Mouse (Mus musculus) hindbrain, embryonic 12.5 days (tissue): ENCODE results near the gene Sppl3. TPM values are rescaled to one million over a fixed set of nuclear protein-coding genes. Genes with fewer than 3 reads are reported as not detected.

Source experiments
- ATAC-seq: fragments of 200-750 bp; cut with Nextera tagmentation; 2 replicates; pipeline ENCODE4 v1.8.0; 2017; ENCODE audit warnings: moderate TSS enrichment; ENCODE audit not compliant: low FRiP score
- H3K27ac ChIP-seq: fragments of 300-500 bp; sonication (generic); 2 replicates; pipeline ENCODE4 v1.5.1; 2016; ENCODE audit warnings: mild to moderate bottlenecking
- H3K27me3 ChIP-seq: fragments of 300-500 bp; sonication (generic); 2 replicates; pipeline ENCODE4 v1.6.1; 2016; ENCODE audit warnings: mild to moderate bottlenecking
- H3K36me3 ChIP-seq: fragments of 300-500 bp; sonication (generic); 2 replicates; pipeline ENCODE4 v1.6.1; 2016; ENCODE audit warnings: mild to moderate bottlenecking
- H3K4me1 ChIP-seq: fragments of 300-500 bp; sonication (generic); 2 replicates; pipeline ENCODE4 v1.6.1; 2016
- H3K4me2 ChIP-seq: fragments of 300-500 bp; sonication (generic); replicated peaks from 2 replicates; pipeline ENCODE4 v1.6.1; 2016; ENCODE audit warnings: mild to moderate bottlenecking
- H3K4me3 ChIP-seq: fragments of 300-500 bp; sonication (generic); 2 replicates; pipeline ENCODE4 v1.5.1; 2016; ENCODE audit warnings: mild to moderate bottlenecking
- H3K9ac ChIP-seq: fragments of 300-500 bp; sonication (generic); 2 replicates; pipeline ENCODE4 v1.6.1; 2016; ENCODE audit warnings: mild to moderate bottlenecking, moderate library complexity
- H3K9me3 ChIP-seq: fragments of 300-500 bp; sonication (generic); replicated peaks from 2 replicates; pipeline ENCODE4 v1.6.1; 2016; ENCODE audit warnings: mild to moderate bottlenecking
- WGBS: fragments of 180-500 bp; shearing (Covaris S2); methylation state at CpG from one replicate; pipeline ENCODE4 v1.1.7; 2016; 5-methylcytosine and 5-hydroxymethylcytosine counted together
- polyA plus RNA-seq: library from polyadenylated mRNA; unstranded; fragments of >200 nt; fragmentation: Nextera tagmentation; extraction: Ambion mirVana; gene quantifications from 2 replicates; pipeline ENCODE4 v1.2.1, GENCODE M21; 2016

The Sppl3 gene
- polyA plus RNA-seq, 1 experiment from 2014 or later, result 31.1 TPM

DNA sequence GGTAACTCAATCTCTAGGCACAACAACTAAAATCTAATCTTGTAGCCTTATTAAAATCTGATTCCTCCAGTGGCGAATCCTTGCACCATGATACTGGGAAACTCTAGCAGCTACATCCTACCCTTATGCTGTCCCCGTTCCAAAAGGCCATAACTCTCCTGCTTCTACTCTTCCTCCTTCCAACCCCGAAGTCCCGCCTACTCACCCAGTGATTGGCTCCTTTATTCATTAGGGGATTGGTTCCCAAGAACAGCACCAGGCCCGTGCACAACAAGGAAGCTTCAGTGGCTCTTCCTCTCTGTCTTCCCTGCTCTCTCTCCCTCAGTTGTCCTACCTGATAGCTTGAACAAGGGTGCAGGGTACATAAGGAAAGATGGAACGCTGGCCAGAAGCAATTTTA, 39.8 kb downstream of the Sppl3 start:
- H3K9me3 ChIP-seq, result no peaks in the 10 kb centered on the region
- WGBS, result 88% methylated on average over 6 of the region's 6 CpGs
- H3K36me3 ChIP-seq, result no peaks in the 10 kb centered on the region
- H3K27ac ChIP-seq, result no peak overlapping the region
- H3K27me3 ChIP-seq, result no peaks in the 10 kb centered on the region
- peaks cover 14% of the 10 kb centered on the region; the same call in 1 of the 2 replicates for H3K4me1 ChIP-seq
- H3K4me2 ChIP-seq, result no peak overlapping the region
- H3K4me3 ChIP-seq, result no peak overlapping the region
- ATAC-seq, result no peak
- no peak overlapping the region for H3K9ac ChIP-seq

DNA sequence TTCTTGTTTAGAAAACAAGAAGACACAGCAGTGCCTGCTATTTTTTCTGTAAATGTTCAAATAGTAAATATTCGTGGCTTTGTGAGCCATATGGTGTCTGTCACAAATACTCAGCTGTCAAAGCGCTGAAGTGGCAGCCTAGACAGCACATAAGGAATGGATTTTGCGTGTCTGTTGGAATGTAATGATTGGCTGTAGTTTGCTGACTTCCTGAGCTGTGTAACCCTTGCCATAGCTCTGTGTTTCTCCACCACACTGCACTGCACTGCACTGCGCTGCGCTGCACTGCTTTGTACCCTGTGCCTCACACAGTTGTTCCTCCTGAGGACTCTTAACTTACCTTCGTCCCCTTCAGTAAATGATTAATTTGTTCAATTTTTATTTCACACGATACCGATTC, 41.6 kb downstream of the Sppl3 start:
- H3K9me3 ChIP-seq, result no peaks in the 10 kb centered on the region
- H3K4me2 ChIP-seq, result no peak overlapping the region
- H3K9ac ChIP-seq, result no peak overlapping the region
- H3K4me1 ChIP-seq, result peaks cover 14% of the 10 kb centered on the region; the same call in 1 of the 2 replicates
- H3K4me3 ChIP-seq, result no peak overlapping the region
- no peak for ATAC-seq
- no peaks in the 10 kb centered on the region for H3K36me3 ChIP-seq
- WGBS, result 79% methylated on average over 8 of the region's 8 CpGs
- H3K27ac ChIP-seq, result no peak overlapping the region; the same call in 1 of the 2 replicates
- H3K27me3 ChIP-seq, result no peaks in the 10 kb centered on the region

DNA sequence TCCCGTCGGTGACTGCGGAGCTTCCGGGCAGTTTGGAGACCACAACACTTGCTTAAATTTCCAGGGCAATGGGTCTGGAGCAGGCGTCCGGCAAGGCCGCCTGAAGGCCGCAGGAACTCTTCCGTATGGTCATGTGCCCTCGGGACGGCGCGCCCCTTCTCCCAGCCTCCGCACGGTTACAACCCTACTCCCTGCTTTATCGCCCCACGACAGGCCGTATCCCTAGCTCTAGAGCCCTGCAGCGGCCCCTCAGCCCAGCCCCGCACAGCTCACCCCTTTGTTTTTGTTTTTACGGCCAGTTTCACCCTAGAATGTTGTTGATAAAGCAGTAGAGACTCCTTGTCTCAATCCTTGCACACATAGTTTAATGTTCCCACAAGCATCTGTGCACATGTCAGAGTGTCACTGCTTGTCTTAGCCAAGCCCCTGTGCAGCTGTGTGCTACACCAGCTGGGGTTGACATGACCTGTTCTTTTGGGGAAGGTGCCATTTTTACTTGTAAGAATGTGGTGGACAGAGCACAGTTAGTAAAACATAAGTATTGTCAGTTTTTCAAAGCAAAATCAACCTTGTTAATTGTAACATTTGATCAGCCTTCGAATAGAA, 43.0 kb downstream of the Sppl3 start:
- no peak overlapping the region for H3K9ac ChIP-seq
- no peak overlapping the region for H3K27ac ChIP-seq

DNA sequence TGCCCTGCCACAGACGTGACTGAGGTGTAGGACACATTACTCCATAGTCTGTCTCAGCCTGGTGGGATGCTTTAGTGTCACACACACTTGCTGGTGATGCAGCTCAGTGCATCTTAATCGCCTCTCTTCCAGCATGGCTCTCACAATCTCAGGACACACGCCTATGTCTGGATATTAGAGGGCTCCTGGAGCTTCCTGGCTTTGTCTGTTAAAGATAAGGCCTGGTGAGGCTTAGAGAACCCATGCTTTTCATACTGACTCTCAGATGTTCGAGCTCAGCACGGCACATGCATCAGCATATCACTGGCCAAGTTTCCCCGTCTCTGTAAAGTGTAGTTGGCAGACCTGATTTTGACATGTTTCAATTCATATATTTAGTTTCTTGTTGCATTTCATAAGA, 44.5 kb downstream of the Sppl3 start:
- H3K4me3 ChIP-seq, result no peak overlapping the region
- peaks cover 14% of the 10 kb centered on the region; the same call in 1 of the 2 replicates for H3K4me1 ChIP-seq
- 87% methylated on average over 6 of the region's 6 CpGs for WGBS

More for the DNA sequence above, 43.0 kb downstream of the Sppl3 start:
- no peaks in the 10 kb centered on the region for H3K9me3 ChIP-seq
- 92% methylated on average over 22 of the region's 22 CpGs for whole genome bisulfite sequencing
- ATAC-seq, result no peak
- H3K36me3 ChIP-seq, result no peaks in the 10 kb centered on the region
- H3K4me1 ChIP-seq, result peaks cover 14% of the 10 kb centered on the region; the same call in 1 of the 2 replicates
- H3K4me2 ChIP-seq, result no peak overlapping the region
- H3K4me3 ChIP-seq, result no peak overlapping the region
- H3K27me3 ChIP-seq, result no peaks in the 10 kb centered on the region

DNA sequence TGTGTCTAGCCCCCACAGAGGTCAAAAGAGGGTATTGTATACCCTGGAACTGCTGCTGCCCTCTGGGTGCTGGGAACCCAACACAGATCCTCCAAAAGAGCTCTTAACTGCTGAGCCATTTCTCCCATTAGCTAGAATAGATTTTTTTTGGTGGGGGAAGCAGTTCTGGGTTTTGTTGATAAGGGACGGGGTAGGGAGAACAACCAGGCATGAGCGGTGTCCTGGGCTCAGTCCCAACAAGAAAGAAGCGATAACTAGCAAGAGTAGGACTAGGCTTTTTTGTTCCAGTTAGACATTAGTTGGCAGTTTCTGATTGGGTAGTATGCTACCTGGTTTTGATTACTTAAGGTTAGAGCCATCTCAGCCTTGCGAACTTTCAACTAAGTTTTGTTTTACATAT, 46.2 kb downstream of the Sppl3 start:
- Histone ChIP-seq H3K27ac (no peak overlapping the region), H3K4me2 (no peak overlapping the region), H3K36me3 (peaks cover 4% of the 10 kb centered on the region; the same call in 1 of the 2 replicates), H3K4me3 (no peak overlapping the region), H3K9ac (no peak overlapping the region), H3K27me3 (no peaks in the 10 kb centered on the region), H3K4me1 (peaks cover 9% of the 10 kb centered on the region; the same call in 1 of the 2 replicates), H3K9me3 (no peaks in the 10 kb centered on the region)
- WGBS, result 97% methylated on average over 4 of the region's 4 CpGs
- no peak for ATAC-seq

More for the DNA sequence above, 44.5 kb downstream of the Sppl3 start:
- H3K27ac ChIP-seq, result no peak overlapping the region
- no peaks in the 10 kb centered on the region for H3K27me3 ChIP-seq
- no peak for ATAC-seq
- no peaks in the 10 kb centered on the region for H3K36me3 ChIP-seq
- no peak overlapping the region for H3K9ac ChIP-seq
- no peaks in the 10 kb centered on the region for H3K9me3 ChIP-seq
- no peak overlapping the region for H3K4me2 ChIP-seq

DNA sequence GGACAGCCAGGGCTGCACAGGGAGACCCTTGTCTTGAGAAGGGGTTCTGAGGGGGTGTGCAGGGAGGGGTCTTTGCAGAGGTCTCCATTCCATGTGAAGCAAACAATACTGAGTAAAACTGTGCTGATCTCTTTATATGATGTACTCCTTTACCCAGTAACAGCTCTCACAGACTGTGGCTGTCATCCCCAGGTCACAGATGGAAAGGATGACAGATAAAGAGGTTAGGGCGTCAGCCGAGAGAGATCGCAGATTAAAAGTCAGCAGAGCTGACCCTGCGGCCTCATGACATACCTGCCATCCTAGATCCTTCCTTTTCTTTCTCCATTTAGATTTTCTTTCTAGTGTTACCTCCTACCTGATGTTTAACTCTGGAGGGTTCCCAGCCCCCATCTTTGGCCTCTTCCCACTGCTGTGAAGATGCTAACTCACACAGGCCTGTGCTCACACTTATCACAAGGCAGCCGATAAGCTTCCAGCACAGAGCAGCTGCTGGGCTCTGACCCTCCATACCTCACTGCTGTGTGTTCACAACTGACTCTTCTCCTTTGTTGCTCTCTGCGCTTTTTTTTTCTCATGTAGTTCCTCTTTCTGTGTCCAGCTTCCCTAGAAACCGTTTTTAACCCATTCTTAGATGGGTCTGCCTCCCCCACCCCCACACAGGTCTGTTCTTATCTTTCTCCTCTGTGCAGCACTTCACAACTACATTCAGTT, 47.8 kb downstream of the Sppl3 start:
- Histone ChIP-seq H3K4me1 (0 out of 2 replicates have a peak, but pooled peaks cover 3% of the 10 kb centered on the region), H3K4me3 (no peak overlapping the region), H3K9me3 (no peaks in the 10 kb centered on the region), H3K9ac (no peak overlapping the region), H3K27me3 (no peaks in the 10 kb centered on the region), H3K27ac (no peak overlapping the region), H3K36me3 (peaks cover 7% of the 10 kb centered on the region; the same call in 1 of the 2 replicates), H3K4me2 (no peak overlapping the region)
- 87% methylated on average over 7 of the region's 7 CpGs for WGBS
- ATAC-seq, result no peak

DNA sequence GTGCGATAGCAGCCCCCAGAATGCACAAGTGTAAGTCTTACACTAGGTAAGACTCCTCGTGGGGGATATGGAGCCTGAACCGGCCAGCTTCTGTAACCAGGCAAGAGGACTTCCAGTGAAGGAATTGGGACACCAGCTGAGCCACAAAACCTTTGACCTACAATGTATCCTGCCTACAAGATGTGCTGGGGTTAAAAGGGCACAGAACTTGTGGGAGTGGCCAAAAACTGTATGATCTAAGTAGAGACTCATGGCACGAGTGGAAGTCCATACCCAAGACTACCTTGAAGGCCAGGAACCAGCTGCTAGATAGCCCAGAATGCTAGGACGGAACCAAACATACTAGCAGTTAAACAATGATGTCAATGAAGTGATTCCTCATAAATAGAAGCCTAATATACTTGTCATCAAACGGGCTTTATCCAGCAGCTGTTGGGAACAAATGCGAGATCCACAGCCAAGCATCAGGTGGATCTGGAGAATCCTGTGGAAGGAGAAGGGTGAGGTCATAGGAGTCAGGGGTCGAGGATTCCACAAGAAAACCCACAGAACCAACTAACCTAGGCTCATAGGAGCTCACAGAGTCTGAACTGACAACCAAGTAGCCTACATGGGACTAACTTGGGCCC, 49.2 kb downstream of the Sppl3 start:
- ATAC-seq, result no peak
- Histone ChIP-seq H3K36me3 (peaks cover 7% of the 10 kb centered on the region; the same call in 1 of the 2 replicates), H3K4me2 (no peak overlapping the region), H3K9me3 (no peaks in the 10 kb centered on the region), H3K4me3 (no peak overlapping the region), H3K27me3 (no peaks in the 10 kb centered on the region), H3K9ac (no peak overlapping the region), H3K27ac (no peak overlapping the region), H3K4me1 (no peaks in the 10 kb centered on the region)
- 89% methylated on average over 8 of the region's 8 CpGs for WGBS

DNA sequence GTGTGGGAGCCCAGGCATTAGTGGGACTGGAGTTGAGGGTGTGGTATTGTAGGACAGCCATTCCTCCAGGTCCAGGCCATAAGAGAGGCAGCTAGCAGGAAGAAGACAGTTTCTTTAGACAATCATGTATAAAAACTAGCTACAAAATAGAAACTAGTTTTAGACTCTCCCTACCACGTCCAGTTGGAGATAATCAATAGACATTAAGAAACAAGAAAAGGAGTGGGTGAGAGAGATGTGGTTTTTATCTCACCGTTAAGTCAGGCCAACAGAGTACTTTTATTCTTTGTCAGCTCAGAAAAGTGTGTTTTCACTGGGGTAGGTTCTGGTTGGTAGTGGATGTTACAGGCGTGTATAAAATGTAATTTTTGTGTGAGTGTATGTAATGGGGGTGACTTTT, 50.0 kb downstream of the Sppl3 start:
- Histone ChIP-seq H3K27ac (no peak overlapping the region), H3K4me3 (no peak overlapping the region), H3K9me3 (no peaks in the 10 kb centered on the region), H3K4me2 (no peak overlapping the region), H3K36me3 (peaks cover 7% of the 10 kb centered on the region; the same call in 1 of the 2 replicates), H3K4me1 (no peaks in the 10 kb centered on the region), H3K27me3 (no peaks in the 10 kb centered on the region), H3K9ac (no peak overlapping the region)
- 95% methylated on average over 3 of the region's 3 CpGs for WGBS
- no peak for ATAC-seq

GRCm38 (mm10) chr5:115062566-115062965, 51.6 kb downstream of the Sppl3 start:
- no peaks in the 10 kb centered on the region for H3K9me3 ChIP-seq
- no peaks in the 10 kb centered on the region for H3K27me3 ChIP-seq
- H3K36me3 ChIP-seq, result peaks cover 7% of the 10 kb centered on the region; the same call in 1 of the 2 replicates
- H3K4me1 ChIP-seq, result 0 out of 2 replicates have a peak, but pooled peaks cover 2% of the 10 kb centered on the region
- H3K4me2 ChIP-seq, result no peak overlapping the region
- no peak for ATAC-seq
- WGBS, result 83% methylated on average over 1 of the region's 1 CpGs
- no peak overlapping the region for H3K9ac ChIP-seq
- H3K27ac ChIP-seq, result no peak overlapping the region; the same call in 1 of the 2 replicates
- no peak overlapping the region for H3K4me3 ChIP-seq

DNA sequence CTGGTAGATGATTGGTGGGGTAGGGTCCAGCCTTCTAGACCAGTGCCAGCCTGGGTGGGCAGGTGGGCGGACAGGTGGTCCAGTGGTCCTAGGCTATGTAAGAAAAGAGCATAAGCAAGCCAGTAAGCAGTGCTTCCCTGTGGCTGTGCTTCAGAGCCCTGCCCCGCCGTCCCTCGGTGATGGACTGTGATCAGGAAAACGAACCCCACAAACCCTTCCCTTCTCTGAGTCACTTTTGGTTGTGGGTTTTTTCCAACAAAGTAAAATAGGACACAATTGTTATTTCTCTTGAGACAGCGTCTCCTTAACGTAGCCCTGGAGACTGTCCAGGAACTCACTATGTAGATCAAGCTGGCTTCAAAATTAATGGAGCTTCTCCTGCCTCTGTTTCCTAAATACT, 52.5 kb downstream of the Sppl3 start:
- Histone ChIP-seq H3K4me1 (0 out of 2 replicates have a peak, but pooled peaks cover 2% of the 10 kb centered on the region), H3K36me3 (peaks cover 7% of the 10 kb centered on the region; the same call in 1 of the 2 replicates), H3K9ac (no peak overlapping the region), H3K27me3 (no peaks in the 10 kb centered on the region), H3K27ac (no peak overlapping the region), H3K4me3 (no peak overlapping the region), H3K9me3 (no peaks in the 10 kb centered on the region), H3K4me2 (no peak overlapping the region)
- ATAC-seq, result no peak
- 92% methylated on average over 7 of the region's 7 CpGs for WGBS

- H3K9me3 ChIP-seq, result no peaks in the 10 kb centered on the region
- H3K27me3 ChIP-seq, result no peaks in the 10 kb centered on the region
- H3K4me1 ChIP-seq, result 0 out of 2 replicates have a peak, but pooled peaks cover 2% of the 10 kb centered on the region
- no peak overlapping the region for H3K4me3 ChIP-seq
- ATAC-seq, result no peak
- no peak overlapping the region for H3K27ac ChIP-seq
- H3K9ac ChIP-seq, result no peak overlapping the region
- peaks cover 7% of the 10 kb centered on the region; the same call in 1 of the 2 replicates for H3K36me3 ChIP-seq
- no peak overlapping the region for H3K4me2 ChIP-seq
- WGBS, result 81% methylated on average over 4 of the region's 4 CpGs
Observed at GRCm38 (mm10) chr5:115066245-115066644, 55.3 kb downstream of the Sppl3 start.

DNA sequence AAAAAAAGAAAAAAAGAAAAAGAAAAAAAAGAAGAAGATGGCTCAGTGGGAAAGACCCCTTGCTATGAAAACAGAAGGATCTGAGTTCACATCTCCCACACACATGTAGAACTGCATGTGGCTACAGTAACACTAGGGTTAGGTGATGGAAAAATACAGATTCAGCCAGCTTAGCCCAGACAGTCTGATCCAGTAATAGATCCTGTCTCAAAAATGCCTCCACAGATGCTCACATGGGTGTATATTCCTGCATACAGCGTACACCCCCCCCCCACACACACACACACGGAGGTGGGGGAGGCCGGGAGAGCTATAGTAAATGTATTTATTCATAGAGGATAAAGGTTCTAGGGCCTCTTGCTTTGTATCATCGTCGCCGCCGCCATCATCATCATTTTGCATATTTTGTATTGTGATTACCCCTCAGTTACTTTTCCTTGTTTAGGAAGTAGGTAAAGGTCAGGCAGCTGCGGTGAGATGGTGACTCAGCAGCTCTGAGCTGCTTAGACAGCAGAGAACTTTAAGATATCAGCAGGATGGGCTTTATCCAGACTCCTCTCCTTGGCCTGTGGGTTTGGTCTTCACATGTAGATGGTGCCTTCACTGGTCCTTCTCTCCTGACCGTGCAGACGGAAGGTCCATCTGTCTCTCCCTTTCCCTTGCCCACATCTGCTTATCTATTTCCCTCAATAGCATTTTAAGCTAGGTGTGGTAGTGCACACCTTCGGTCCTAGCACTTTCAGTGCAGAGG, 57.9 kb downstream of the Sppl3 start:
- ATAC-seq, result no peak
- Histone ChIP-seq H3K27me3 (no peaks in the 10 kb centered on the region), H3K36me3 (no peaks in the 10 kb centered on the region), H3K9me3 (no peaks in the 10 kb centered on the region), H3K4me3 (no peak overlapping the region), H3K9ac (no peak overlapping the region), H3K4me2 (no peak overlapping the region), H3K27ac (no peak overlapping the region), H3K4me1 (peaks cover 5% of the 10 kb centered on the region; the same call in 1 of the 2 replicates)
- 92% methylated on average over 11 of the region's 11 CpGs for WGBS
